Mouse (Mus musculus): ENCODE results near the gene Man2a2.

DNA sequence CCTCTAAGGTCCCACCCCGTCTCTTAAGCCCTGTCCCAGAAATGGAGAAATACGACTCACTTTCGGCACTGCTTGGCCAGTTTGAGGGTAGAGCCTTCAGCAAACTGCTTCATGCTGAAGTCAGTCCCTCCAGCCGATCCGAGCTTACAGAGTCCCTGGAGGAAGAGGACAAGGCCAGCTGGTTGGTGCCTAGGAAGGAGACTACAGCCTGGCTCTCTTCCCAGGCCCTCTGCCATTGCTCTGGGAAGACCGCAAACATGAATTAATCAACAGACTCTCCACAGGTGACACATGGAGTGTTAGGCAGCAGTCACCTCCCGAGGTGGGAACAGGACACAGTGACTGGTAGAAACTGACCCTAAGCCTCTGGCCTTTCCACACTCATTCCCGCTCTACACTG, 40.9 kb downstream of the Man2a2 start:
- TF ChIP-seq EP300 (IDR thresholded peaks at IDR 0.05; ENCODE audit: low read depth) (no peak), CTCF (IDR thresholded peaks at IDR 0.05; ENCODE audit: low read depth) (no peak)

Measured in liver, postnatal 0 days (tissue).